Mouse (Mus musculus) lung, postnatal 0 days (tissue): ENCODE measurements at regions not wholly inside any gene's neighbourhood (a gene's known extent, or its start where the extent isn't known, plus 50 kb on each side); places are given as distances from the start of the nearest gene placed in this dataset.

Experiments
- ATAC-seq: fragments of 200-750 bp; cut with Nextera tagmentation; 2 replicates; pipeline ENCODE4 v1.8.0; 2017; ENCODE audit warnings: moderate library complexity
- DNase-seq: peaks from one replicate; pipeline ENCODE4 v3.0.0-alpha.2; 2016; ENCODE audit warnings: low spot score
- H3K27ac ChIP-seq: fragments of 300-500 bp; sonication (generic); 2 replicates; pipeline ENCODE4 v1.5.1; 2014; ENCODE audit warnings: antibody characterized with exemption, mild to moderate bottlenecking, low read length, mixed read lengths
- H3K27me3 ChIP-seq: fragments of 300-500 bp; sonication (generic); replicated peaks from 2 replicates; pipeline ENCODE4 v1.6.1; 2014; ENCODE audit warnings: low read length, mixed read lengths; ENCODE audit not compliant: insufficient read depth
- H3K36me3 ChIP-seq: fragments of 300-500 bp; sonication (generic); 2 replicates; pipeline ENCODE4 v1.6.1; 2014; ENCODE audit warnings: low read length, mixed read lengths; ENCODE audit not compliant: insufficient read depth
- H3K4me1 ChIP-seq: fragments of 300-500 bp; sonication (generic); 2 replicates; pipeline ENCODE4 v1.6.1; 2014; ENCODE audit warnings: antibody characterized with exemption, low read depth, low read length, mixed read lengths; ENCODE audit not compliant: insufficient read depth
- H3K4me2 ChIP-seq: fragments of 300-500 bp; sonication (generic); replicated peaks from 2 replicates; pipeline ENCODE4 v1.6.1; 2014; ENCODE audit warnings: low read depth, mild to moderate bottlenecking, low read length, moderate library complexity, mixed read lengths
- H3K4me3 ChIP-seq: fragments of 300-500 bp; sonication (generic); 2 replicates; pipeline ENCODE4 v1.5.1; 2014; ENCODE audit warnings: low read depth, low read length
- H3K9ac ChIP-seq: fragments of 300-500 bp; sonication (generic); replicated peaks from 2 replicates; pipeline ENCODE4 v1.6.1; 2014; ENCODE audit warnings: low read depth, mild to moderate bottlenecking
- H3K9me3 ChIP-seq: fragments of 300-500 bp; sonication (generic); 2 replicates; pipeline ENCODE4 v1.6.1; 2016; ENCODE audit warnings: low read length, mixed read lengths
- CTCF ChIP-seq: IDR thresholded peaks from 2 replicates; pipeline ENCODE4 v1.5.1; 2016; ENCODE audit warnings: antibody characterized with exemption, mild to moderate bottlenecking
- EP300 ChIP-seq: IDR thresholded peaks from 2 replicates; pipeline ENCODE4 v1.6.1; 2016; ENCODE audit warnings: antibody characterized with exemption, mild to moderate bottlenecking, control low read depth
- whole genome bisulfite sequencing: fragments of 180-500 bp; shearing (Covaris S2); extraction: QIAGEN DNeasy Blood & Tissue Kit; methylation state at CpG from one replicate; pipeline ENCODE4 v1.1.7; 2014; 5-methylcytosine and 5-hydroxymethylcytosine counted together

GRCm38 (mm10) chr10:91319442-91320112, 138.5 kb upstream of the Tmpo start:
- Histone ChIP-seq H3K9me3 (no peaks in the 10 kb centered on the region), H3K4me1 (no peaks in the 10 kb centered on the region), H3K4me3 (no peak overlapping the region), H3K36me3 (no peaks in the 10 kb centered on the region), H3K9ac (no peak overlapping the region), H3K27me3 (no peaks in the 10 kb centered on the region), H3K27ac (no peak overlapping the region), H3K4me2 (no peak overlapping the region)
- DNase-seq (no peak), ATAC-seq (no peak)
- 68% methylated on average over 10 of the region's 10 CpGs for WGBS
- TF ChIP-seq CTCF, result no peak
- TF ChIP-seq EP300, result no peak

DNA sequence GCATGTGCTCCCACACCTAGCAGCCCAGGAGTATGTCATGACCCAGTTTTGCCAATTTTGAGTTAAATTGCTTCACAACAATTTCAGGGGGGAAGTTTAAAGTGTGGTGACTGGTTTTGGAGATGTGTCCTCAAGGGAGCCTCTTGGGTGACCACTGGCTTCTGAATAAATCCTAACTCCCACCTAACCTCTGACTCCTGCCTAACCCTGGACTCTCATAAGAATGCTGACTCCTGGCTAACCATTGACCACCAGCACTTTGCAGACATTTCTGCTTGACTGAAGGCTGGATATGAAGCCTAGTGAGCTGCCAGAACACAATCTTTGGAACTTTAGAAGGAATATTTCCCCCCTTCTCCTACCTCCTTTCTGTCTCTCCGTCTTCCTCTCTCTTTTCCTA, 133.3 kb upstream of the Tmpo start:
- ATAC-seq (no peak), DNase-seq (no peak)
- no peaks in the 10 kb centered on the region for H3K9me3 ChIP-seq
- no peak overlapping the region for H3K4me2 ChIP-seq
- no peaks in the 10 kb centered on the region for H3K4me1 ChIP-seq
- no peak overlapping the region for H3K9ac ChIP-seq
- 89% methylated on average over 1 of the region's 1 CpGs for whole genome bisulfite sequencing
- H3K27ac ChIP-seq, result no peak overlapping the region
- TF ChIP-seq CTCF, result no peak
- TF ChIP-seq EP300, result no peak
- no peak overlapping the region for H3K4me3 ChIP-seq
- no peaks in the 10 kb centered on the region for H3K36me3 ChIP-seq
- H3K27me3 ChIP-seq, result no peaks in the 10 kb centered on the region

DNA sequence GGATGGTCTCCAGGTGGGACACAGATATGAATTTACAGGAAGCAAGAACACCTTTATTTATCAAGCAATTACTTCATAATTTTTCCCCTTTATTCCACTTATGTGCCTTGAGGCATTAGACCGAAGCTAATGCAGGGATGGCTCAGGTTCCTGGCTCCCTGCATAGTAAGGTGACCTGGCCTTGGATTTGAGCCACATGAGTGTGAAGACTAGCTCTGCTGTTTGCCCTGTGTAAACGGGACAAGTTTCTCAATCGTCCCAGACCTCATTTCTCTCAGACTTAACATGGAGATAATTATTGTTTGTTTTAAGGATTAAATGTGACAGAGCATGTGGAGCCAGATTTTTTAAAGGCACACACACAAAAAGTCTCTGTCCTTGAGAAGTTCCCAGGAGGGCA, 132.2 kb upstream of the Tmpo start:
- Histone ChIP-seq H3K4me3 (no peak overlapping the region), H3K9me3 (no peaks in the 10 kb centered on the region), H3K36me3 (no peaks in the 10 kb centered on the region), H3K9ac (no peak overlapping the region), H3K27me3 (no peaks in the 10 kb centered on the region), H3K4me1 (no peaks in the 10 kb centered on the region), H3K27ac (no peak overlapping the region), H3K4me2 (no peak overlapping the region)
- ATAC-seq (no peak), DNase-seq (no peak)
- 30% methylated on average over 3 of the region's 3 CpGs for WGBS
- TF ChIP-seq EP300 (no peak), CTCF (no peak)

DNA sequence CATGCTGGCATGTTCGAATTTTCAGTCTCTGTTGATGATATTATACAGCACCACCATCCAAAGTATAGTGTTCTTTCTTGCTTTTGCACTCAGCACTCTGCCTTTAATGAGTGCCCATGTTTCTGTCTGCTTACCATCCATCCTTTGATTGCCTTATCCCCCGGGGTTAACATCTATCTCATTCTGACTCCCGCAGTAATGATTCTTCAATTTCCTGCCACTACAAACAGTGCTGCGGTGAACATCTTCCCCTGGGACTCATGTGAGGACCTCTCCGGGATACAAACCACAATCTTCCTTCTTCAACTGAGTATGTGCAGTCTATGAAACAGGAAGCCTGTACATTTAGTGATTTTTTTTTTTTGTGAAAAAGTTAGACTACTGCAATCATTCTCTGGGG, 131.8 kb upstream of the Tmpo start:
- H3K36me3 ChIP-seq, result no peaks in the 10 kb centered on the region
- H3K4me2 ChIP-seq, result no peak overlapping the region
- whole genome bisulfite sequencing, result 59% methylated on average over 5 of the region's 5 CpGs
- no peaks in the 10 kb centered on the region for H3K9me3 ChIP-seq
- DNase-seq (no peak), ATAC-seq (no peak)
- no peak overlapping the region for H3K27ac ChIP-seq
- TF ChIP-seq CTCF (no peak), EP300 (no peak)
- no peaks in the 10 kb centered on the region for H3K4me1 ChIP-seq
- no peak overlapping the region for H3K4me3 ChIP-seq
- no peak overlapping the region for H3K9ac ChIP-seq
- no peaks in the 10 kb centered on the region for H3K27me3 ChIP-seq

GRCm38 (mm10) chr10:91300067-91300466, 119.0 kb upstream of the Tmpo start:
- H3K27me3 ChIP-seq, result no peaks in the 10 kb centered on the region
- DNase-seq (peak; percentile 50), ATAC-seq (peak; percentile 30; the same call in 1 of the 2 replicates)
- 31% methylated on average over 7 of the region's 7 CpGs for WGBS
- no peak overlapping the region for H3K27ac ChIP-seq
- TF ChIP-seq CTCF (no peak), EP300 (no peak)
- no peak overlapping the region for H3K4me2 ChIP-seq
- no peaks in the 10 kb centered on the region for H3K36me3 ChIP-seq
- no peaks in the 10 kb centered on the region for H3K4me1 ChIP-seq
- H3K4me3 ChIP-seq, result no peak overlapping the region
- no peak overlapping the region for H3K9ac ChIP-seq
- no peaks in the 10 kb centered on the region for H3K9me3 ChIP-seq

DNA sequence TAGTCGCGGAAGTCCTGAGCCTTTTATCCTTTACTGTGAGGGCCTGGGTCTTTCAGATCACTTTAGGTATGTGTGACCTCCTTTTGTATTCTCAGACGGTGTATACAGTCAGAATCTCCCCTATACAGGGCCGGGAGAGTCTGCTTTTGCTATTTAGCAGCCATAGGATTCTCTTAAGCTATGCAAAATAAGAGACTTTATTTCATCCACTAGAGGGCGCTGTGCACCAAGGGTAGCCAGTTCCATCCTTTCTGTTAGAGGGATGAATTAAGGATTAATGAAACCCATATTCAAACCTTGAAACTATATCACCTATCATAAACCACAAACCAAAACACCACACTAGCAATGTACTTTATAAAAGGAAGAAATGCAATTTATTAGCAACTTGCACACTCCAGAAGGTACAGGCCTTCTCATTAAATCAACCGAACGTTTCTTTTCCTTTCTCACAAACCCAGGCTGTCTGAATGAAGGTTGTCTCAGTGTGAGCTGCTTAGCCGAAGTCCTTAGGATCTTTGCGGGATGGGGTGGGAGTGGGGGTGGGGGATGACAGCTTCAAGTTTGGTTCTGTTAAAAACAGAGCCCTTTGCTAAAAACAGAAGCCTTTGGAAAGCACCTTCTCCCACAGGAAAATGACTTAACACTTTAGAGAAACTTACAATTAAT, 116.8 kb upstream of the Tmpo start:
- no peak overlapping the region for H3K4me3 ChIP-seq
- no peak overlapping the region for H3K4me2 ChIP-seq
- peak; percentile 80 for TF ChIP-seq CTCF
- no peak for TF ChIP-seq EP300
- no peaks in the 10 kb centered on the region for H3K36me3 ChIP-seq
- no peak overlapping the region for H3K27ac ChIP-seq
- H3K27me3 ChIP-seq, result no peaks in the 10 kb centered on the region
- no peaks in the 10 kb centered on the region for H3K4me1 ChIP-seq
- H3K9me3 ChIP-seq, result no peaks in the 10 kb centered on the region
- 32% methylated on average over 9 of the region's 9 CpGs for whole genome bisulfite sequencing
- no peak for ATAC-seq
- H3K9ac ChIP-seq, result no peak overlapping the region
- DNase-seq, result peak; percentile 41
